Mouse (Mus musculus): ENCODE data around the gene Mbnl2. TPM values are rescaled to one million over a fixed set of nuclear protein-coding genes. Genes with fewer than 3 reads are reported as not detected.

Gene Mbnl2
- polyA plus RNA-seq, 1 experiment from 2014 or later, result 20.0 TPM

DNA sequence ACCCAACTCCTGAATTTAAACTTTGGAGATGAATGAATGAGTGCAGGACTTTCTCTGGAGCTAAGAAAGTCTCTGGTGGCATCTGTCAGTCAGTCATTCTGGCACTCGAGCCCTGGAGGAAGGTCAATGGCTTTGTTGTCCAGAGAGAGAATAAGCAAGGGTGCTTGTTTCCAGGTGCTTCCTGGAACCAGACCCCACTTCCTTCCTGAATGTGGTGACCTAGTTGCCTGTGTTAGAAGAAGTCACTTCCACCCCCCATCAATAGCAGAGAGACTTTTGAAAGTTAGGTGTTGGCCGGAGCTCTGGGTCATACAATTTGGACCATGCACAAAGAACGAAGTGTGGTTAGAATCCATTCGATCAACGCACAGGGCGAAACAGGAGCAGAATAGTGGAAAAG is 19.0 kb downstream of the Mbnl2 start:
- Histone ChIP-seq H3K27me3 (replicated peaks) (no peaks in the 10 kb centered on the region), H3K36me3 (replicated peaks) (no peaks in the 10 kb centered on the region), H3K9me3 (no peaks in the 10 kb centered on the region), H3K9ac (no peak overlapping the region), H3K27ac (no peak overlapping the region), H3K4me2 (no peak overlapping the region), H3K4me1 (peaks cover 14% of the 10 kb centered on the region), H3K4me3 (no peak overlapping the region)
- no peak for ATAC-seq (replicated peaks)
- 86% methylated on average over 6 of the region's 6 CpGs for WGBS

DNA sequence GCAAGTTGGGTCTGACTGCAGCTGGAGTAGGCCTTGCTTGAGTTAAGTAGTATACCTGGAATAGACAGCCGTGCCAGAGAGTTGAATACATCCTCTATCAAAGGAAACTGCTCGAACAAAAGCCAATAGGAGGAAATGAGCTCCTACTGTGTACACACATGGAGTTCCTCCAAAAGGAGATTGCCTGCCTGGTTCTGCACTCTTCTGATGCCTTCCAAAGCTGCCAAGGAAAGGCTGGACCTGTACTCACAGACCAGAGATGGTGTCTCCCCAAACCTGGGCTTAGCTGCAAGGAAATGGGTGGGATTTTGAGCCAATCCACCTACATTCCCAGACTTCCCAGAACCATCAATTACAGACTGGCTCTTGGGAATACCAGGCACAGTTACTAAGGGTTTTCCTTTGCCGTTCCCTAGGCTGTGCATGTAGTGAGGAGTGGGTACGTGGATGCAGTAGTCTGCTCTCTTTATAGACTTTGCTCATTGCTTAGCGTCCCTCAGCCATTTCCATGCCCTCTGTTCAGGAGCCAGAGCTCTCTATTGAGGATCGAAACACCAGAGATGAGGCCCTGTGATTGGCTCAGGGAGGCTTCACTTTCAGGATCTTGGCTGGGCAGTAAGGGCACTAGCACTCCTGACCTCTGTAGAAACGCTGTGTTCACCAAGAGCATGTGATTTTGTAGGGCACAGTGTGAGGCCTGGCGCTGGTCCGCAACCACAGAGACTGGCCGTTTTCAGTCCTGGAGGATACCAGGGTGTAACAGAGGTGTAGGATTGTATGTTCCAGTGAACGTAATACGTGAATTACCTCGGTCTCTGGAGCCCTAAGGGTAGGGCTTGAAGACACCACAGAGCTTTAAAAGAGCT is 20.1 kb downstream of the Mbnl2 start:
- ATAC-seq (replicated peaks), result peak; percentile 35; the same call in 1 of the 2 replicates
- 74% methylated on average over 13 of the region's 13 CpGs for WGBS
- Histone ChIP-seq H3K36me3 (replicated peaks) (no peaks in the 10 kb centered on the region), H3K27me3 (replicated peaks) (no peaks in the 10 kb centered on the region), H3K27ac (no peak overlapping the region), H3K4me3 (no peak overlapping the region), H3K9ac (no peak overlapping the region), H3K9me3 (no peaks in the 10 kb centered on the region), H3K4me1 (peaks cover 14% of the 10 kb centered on the region), H3K4me2 (no peak overlapping the region)

DNA sequence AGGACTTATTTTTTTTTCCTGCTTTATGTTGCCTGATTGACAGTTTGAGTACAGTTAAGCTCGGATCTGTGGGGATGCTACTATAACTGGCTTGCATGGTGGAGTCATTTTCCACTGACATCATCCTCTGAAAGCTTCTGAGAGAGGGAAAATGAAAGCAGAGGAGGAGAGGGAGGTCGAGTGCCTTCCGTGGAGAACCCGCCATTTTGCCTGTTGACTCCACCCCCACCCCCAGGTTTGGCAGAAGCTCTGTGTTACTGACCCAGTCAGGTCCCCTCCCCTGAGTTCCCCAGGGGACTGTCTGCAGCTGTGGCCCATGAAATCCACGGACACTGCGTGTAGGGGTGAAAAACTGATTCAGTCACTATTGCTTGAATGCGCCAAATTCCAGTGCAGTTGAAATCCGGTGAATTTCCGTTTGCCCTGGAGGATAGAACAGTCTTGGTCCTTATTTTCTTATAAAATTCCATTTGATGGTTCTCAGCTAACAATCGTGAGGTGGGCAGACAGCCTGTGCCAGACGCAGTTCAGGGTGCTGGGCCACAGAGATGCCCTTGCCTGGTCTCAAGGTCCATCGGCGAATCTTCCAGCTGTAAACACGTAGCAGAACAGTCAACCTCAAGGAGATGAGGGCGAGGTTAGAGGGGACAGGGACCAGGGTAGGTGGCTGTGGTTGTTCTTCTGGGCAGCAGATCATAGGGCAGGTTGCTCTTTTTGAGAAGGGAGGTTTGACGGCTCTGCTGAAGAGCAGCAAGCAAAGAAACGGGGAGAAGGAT is 20.9 kb downstream of the Mbnl2 start:
- Histone ChIP-seq H3K36me3 (replicated peaks) (no peaks in the 10 kb centered on the region), H3K27ac (no peak overlapping the region), H3K27me3 (replicated peaks) (no peaks in the 10 kb centered on the region), H3K9me3 (no peaks in the 10 kb centered on the region), H3K4me3 (no peak overlapping the region), H3K9ac (no peak overlapping the region), H3K4me2 (no peak overlapping the region), H3K4me1 (peaks cover 14% of the 10 kb centered on the region)
- WGBS, result 77% methylated on average over 17 of the region's 17 CpGs
- ATAC-seq (replicated peaks), result peak; percentile 30; the same call in 1 of the 2 replicates

DNA sequence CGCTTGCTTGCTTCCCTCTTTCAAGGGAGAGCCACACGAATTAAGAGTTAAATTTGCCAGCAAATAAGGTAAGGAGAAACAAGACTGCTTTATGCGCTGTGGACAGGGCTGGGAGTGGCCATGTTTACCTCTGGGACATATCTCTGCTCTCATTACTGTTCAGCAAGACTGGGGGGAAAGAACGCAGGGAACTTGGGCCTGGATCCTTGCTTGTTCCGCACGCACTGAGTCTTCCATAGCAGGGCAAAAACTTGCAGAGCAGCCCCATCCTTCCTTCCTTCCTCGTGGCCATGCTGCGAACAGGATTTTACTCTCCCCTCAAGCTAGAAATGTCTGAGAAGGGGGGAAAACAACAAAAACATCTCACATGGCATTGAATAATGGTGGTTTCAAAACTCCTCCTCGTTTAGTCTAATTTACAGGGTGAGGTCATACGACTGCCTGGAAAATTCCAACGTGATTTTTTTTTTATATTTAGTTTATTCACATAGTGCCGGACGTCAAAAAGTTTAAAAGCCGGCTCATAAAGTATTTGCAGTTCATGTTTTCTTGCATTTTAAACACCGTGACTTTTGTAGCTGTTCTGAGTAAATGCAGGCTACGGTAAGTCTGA is 21.8 kb downstream of the Mbnl2 start:
- peaks cover 14% of the 10 kb centered on the region for H3K4me1 ChIP-seq
- H3K4me2 ChIP-seq, result no peak overlapping the region
- no peak for ATAC-seq (replicated peaks)
- H3K27ac ChIP-seq, result no peak overlapping the region
- H3K9me3 ChIP-seq, result no peaks in the 10 kb centered on the region
- no peaks in the 10 kb centered on the region for H3K27me3 ChIP-seq (replicated peaks)
- no peak overlapping the region for H3K4me3 ChIP-seq
- H3K9ac ChIP-seq, result no peak overlapping the region
- 63% methylated on average over 16 of the region's 16 CpGs for WGBS
- H3K36me3 ChIP-seq (replicated peaks), result no peaks in the 10 kb centered on the region

DNA sequence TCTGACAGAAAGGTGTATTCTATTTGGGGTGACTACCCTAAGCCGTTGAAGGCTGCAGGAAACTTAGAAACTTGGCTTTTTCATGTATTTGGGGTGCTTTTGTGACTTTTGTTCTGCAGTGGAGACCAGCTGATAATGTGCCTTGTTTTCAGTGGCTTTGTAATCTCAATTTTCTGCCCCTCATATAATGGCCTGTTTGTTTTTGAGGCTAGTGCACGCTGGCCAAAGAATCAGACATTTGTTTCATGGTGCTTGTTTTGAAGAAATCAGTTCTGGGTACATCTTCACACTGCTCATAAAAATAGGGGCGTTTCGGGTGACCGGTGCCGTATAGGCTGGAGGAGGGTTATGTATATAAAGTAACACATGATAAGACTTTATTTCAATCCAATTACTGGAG is 22.4 kb downstream of the Mbnl2 start:
- no peaks in the 10 kb centered on the region for H3K27me3 ChIP-seq (replicated peaks)
- WGBS, result 79% methylated on average over 6 of the region's 6 CpGs
- H3K9me3 ChIP-seq, result no peaks in the 10 kb centered on the region
- ATAC-seq (replicated peaks), result no peak
- peaks cover 15% of the 10 kb centered on the region for H3K4me1 ChIP-seq
- H3K4me3 ChIP-seq, result no peak overlapping the region
- no peaks in the 10 kb centered on the region for H3K36me3 ChIP-seq (replicated peaks)
- no peak overlapping the region for H3K27ac ChIP-seq
- H3K4me2 ChIP-seq, result no peak overlapping the region
- no peak overlapping the region for H3K9ac ChIP-seq

DNA sequence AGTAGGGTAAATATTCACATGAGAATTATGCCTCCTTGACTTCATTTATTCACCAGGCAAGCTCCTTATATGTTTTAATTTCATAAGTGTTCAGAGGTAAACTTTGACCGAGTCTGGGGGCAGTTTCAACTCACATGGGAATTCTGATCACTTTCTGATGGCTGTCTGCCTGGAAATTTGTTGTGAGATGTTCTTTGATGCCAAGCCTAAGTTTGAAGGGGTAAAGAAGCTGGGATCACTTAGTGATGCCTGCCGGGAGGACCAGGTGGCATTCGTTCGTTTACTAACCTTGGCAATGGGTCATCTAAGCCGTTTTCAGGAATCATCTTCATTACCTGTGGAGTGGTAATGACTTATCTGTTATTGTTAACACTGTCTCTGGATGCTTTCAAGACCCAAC is 23.0 kb downstream of the Mbnl2 start:
- no peak overlapping the region for H3K4me3 ChIP-seq
- no peak for ATAC-seq (replicated peaks)
- WGBS, result 86% methylated on average over 5 of the region's 5 CpGs
- H3K4me1 ChIP-seq, result peaks cover 20% of the 10 kb centered on the region
- H3K27ac ChIP-seq, result no peak overlapping the region
- no peaks in the 10 kb centered on the region for H3K9me3 ChIP-seq
- H3K36me3 ChIP-seq (replicated peaks), result no peaks in the 10 kb centered on the region
- H3K4me2 ChIP-seq, result no peak overlapping the region
- H3K27me3 ChIP-seq (replicated peaks), result no peaks in the 10 kb centered on the region
- no peak overlapping the region for H3K9ac ChIP-seq

DNA sequence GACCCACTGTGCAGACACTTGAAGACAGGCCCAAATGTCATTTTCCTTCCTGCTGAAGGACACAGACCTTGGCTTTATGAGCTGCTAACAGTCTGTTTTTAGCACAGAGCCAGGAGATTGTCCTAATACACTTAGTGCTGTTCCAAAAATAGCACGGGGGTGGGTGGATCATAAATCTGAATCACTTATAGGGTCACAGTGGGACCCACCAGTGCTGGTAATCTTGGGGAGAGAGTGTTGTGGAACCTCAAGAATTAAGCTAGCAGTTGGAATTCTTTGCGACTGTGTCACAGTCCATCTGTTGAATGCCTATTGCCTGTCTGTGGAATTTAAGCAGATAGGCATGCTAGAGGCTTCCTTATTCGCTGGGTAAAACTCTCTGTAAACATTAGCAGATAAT is 24.2 kb downstream of the Mbnl2 start:
- no peaks in the 10 kb centered on the region for H3K36me3 ChIP-seq (replicated peaks)
- H3K27ac ChIP-seq, result no peak overlapping the region
- H3K9ac ChIP-seq, result no peak overlapping the region
- no peak overlapping the region for H3K4me3 ChIP-seq
- H3K27me3 ChIP-seq (replicated peaks), result no peaks in the 10 kb centered on the region
- no peak overlapping the region for H3K4me2 ChIP-seq
- peaks cover 20% of the 10 kb centered on the region for H3K4me1 ChIP-seq
- no peak for ATAC-seq (replicated peaks)
- WGBS, result 77% methylated on average over 3 of the region's 3 CpGs
- H3K9me3 ChIP-seq, result no peaks in the 10 kb centered on the region

DNA sequence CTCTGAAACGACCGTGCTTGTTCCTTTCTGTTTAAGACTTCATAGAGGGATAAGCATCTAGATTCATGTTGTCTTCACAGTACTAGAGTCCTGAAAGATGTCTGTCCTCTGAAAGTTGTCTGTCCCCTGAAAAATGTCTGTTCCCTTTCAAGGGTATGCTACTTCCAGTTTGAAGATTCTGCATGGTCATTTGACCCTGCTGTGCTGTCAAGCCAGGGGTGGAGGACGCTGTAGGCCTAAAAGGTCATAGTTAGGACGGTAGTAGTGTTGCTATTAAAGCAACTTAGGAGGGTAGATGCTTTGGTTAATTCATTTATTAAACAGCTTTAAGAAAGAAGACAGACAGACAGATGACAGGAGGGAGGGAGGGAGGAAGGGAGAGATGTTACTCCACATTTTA is 24.7 kb downstream of the Mbnl2 start:
- H3K4me3 ChIP-seq, result no peak overlapping the region
- H3K4me1 ChIP-seq, result peaks cover 20% of the 10 kb centered on the region
- H3K9ac ChIP-seq, result no peak overlapping the region
- H3K27me3 ChIP-seq (replicated peaks), result no peaks in the 10 kb centered on the region
- ATAC-seq (replicated peaks), result no peak
- no peaks in the 10 kb centered on the region for H3K36me3 ChIP-seq (replicated peaks)
- H3K4me2 ChIP-seq, result no peak overlapping the region
- H3K27ac ChIP-seq, result no peak overlapping the region
- 82% methylated on average over 4 of the region's 4 CpGs for WGBS
- no peaks in the 10 kb centered on the region for H3K9me3 ChIP-seq

DNA sequence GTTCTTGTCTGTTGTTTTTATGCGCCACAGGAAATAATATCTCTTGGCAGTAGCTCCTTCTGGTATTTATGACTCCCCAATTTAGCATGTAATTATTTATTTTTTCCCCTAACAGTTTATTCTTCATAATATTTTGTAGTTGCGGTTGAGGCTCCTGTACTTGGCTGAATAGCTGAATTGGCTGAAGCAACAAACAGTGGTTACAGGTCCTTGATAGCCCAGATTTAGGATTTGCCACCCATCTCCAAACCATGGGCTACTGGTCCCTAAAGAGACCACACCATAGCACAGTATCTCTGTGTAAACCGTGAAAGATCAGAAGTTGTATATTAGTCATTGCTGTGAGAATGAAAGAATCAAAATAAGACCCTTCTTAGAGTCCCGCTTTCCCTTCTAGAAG is 25.3 kb downstream of the Mbnl2 start:
- ATAC-seq (replicated peaks), result no peak
- no peaks in the 10 kb centered on the region for H3K36me3 ChIP-seq (replicated peaks)
- no peak overlapping the region for H3K4me3 ChIP-seq
- 95% methylated on average over 4 of the region's 4 CpGs for WGBS
- no peak overlapping the region for H3K9ac ChIP-seq
- no peak overlapping the region for H3K27ac ChIP-seq
- H3K4me1 ChIP-seq, result peaks cover 20% of the 10 kb centered on the region
- no peaks in the 10 kb centered on the region for H3K27me3 ChIP-seq (replicated peaks)
- no peak overlapping the region for H3K4me2 ChIP-seq
- H3K9me3 ChIP-seq, result no peaks in the 10 kb centered on the region

DNA sequence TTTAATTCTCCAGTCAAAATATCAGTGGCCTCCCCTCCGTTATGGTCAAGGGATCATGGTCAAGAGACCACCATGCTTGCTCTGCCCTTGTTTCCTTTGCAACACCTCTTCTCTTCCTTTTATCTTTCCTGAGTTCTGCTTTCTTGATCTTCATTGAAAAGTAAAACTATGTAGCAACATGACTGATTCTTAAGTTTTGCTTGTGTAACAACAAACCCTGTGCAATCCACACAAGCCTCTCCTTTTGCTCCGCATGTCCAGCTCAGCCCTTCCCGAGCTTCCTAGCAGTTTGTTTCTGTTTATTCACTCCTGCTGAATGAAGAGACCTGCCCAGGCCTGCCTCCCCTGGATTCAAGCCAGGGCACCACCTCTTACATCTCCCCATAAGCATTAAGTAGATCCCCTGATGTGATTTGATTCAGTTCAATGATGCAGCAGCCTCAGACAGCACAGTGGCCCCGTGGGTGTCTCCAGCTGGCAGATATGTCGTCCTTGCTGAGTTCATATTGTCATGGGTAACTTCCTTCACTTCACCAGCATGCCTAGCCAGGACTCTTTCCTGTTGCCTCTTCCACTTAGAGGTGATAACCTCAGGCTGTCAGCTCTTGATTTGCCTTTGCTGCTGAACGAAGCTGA is 27.6 kb downstream of the Mbnl2 start:
- H3K36me3 ChIP-seq (replicated peaks), result no peaks in the 10 kb centered on the region
- H3K27ac ChIP-seq, result no peak overlapping the region
- ATAC-seq (replicated peaks), result no peak
- H3K9me3 ChIP-seq, result no peaks in the 10 kb centered on the region
- no peak overlapping the region for H3K9ac ChIP-seq
- H3K4me3 ChIP-seq, result no peak overlapping the region
- H3K4me1 ChIP-seq, result peaks cover 9% of the 10 kb centered on the region; the same call in 1 of the 2 replicates
- WGBS, result 28% methylated on average over 6 of the region's 6 CpGs
- no peak overlapping the region for H3K4me2 ChIP-seq
- no peaks in the 10 kb centered on the region for H3K27me3 ChIP-seq (replicated peaks)

DNA sequence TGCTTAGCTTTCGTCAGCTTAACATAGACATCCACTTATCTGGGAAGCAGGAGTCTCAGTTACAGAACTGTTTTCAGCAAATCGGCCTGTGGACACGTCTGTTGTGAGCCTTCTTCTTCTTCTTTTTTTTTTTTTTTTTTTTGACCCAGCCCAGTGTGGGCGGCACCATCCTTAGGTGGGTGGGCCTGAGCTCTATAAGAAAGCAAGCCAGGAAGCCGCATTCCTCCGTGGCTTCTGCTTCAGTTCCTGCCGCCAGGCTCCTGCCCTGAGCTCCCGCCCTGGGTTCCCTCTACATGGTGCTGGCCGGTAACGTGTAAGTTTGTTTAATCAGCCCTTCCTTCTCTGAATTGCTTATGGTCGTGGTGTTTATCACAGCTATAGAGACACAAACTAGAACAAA is 30.8 kb downstream of the Mbnl2 start:
- no peak for ATAC-seq (replicated peaks)
- Histone ChIP-seq H3K27ac (no peak overlapping the region), H3K9ac (no peak overlapping the region), H3K27me3 (replicated peaks) (no peaks in the 10 kb centered on the region), H3K4me1 (peaks cover 25% of the 10 kb centered on the region), H3K4me3 (no peak overlapping the region), H3K4me2 (no peak overlapping the region), H3K9me3 (no peaks in the 10 kb centered on the region), H3K36me3 (replicated peaks) (no peaks in the 10 kb centered on the region)
- WGBS, result 84% methylated on average over 11 of the region's 11 CpGs

DNA sequence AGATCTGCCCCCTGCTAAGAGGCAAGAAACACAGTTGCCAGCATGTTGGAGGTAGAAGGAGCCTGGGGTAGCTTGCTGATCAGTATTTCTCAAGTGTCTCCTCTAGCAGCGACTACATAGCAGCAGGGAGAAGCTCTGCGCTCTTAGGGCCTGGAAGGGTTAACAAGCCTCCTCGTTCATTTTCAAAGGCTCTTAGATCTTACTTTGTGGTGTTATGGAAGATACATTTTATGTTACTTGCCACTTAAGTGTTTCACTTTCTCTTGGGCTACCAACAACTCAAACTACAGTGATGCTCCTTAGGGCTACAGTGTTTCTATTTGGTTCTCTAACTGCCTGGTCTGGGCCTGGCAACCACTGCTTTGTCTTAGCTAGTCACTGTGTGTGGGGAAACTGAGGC is 31.9 kb downstream of the Mbnl2 start:
- no peak for ATAC-seq (replicated peaks)
- no peaks in the 10 kb centered on the region for H3K27me3 ChIP-seq (replicated peaks)
- 69% methylated on average over 3 of the region's 3 CpGs for WGBS

More for the DNA sequence above, 31.9 kb downstream of the Mbnl2 start:
- Histone ChIP-seq H3K36me3 (replicated peaks) (no peaks in the 10 kb centered on the region), H3K4me3 (no peak overlapping the region), H3K27ac (no peak overlapping the region), H3K9me3 (no peaks in the 10 kb centered on the region), H3K4me1 (peaks cover 31% of the 10 kb centered on the region), H3K9ac (no peak overlapping the region), H3K4me2 (no peak overlapping the region)

Data from midbrain, embryonic 15.5 days (tissue).